In the genomic region with DNA sequence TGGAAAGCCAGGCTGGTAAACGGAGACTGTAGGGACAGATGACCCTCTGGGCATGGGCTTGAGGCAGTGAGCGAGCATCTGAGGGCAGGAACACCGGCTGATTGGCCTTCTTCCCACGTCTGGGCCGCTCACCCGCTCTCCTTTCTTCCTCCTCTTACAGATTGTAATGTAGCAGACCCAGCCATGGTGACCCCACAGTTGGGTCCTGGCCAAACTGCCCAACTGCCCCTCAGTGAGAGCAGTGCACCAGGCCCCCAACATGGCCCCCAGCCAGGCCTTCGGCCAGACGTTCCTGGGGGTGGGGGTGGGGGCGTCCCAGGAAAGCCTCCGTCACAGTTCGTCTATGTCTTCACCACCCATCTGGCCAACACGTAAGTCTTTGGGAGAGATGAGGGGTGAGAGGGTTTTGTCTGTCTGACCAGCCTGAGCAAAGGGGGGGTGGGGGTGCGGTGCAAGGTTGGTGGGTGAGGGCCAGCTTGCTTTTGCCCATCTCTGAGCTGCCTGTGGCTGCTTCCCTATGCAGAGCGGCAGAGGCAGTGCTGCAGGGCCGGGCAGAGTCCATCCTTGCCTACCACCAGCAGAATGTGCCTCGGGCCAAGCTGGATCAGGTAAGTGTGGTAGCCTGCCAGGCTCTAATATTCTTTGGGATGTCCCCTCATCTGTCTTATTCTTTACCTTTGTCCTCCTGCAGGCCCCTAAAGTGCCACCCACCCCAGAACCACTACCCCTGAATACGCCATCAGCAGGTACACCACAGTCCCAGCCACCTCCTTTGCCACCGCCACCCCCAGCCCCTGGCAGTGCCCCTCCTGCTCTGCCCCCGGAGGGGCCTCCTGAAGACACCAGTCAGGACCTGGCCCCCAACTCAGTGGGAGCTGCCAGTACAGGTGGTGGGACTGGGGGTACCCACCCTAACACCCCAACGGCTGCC, we compare ENCODE assay signal across 12 mouse cellular contexts. TPM values are rescaled to one million over a fixed set of nuclear protein-coding genes. Genes with fewer than 3 reads are reported as not detected.
DNase-seq lines count a peak whose midpoint lies in the region.
"Had no signal": no experiment of that assay in that cellular context is flagged by ENCODE, and none has a peak within 500 bp of the region (broad histone marks: within the 10 kb centered on the region; RNA-seq: fewer than 3 reads in every experiment).

No protein-coding gene starts in this region.

- H3K27me3 ChIP-seq in heart, embryonic 10.5 days (ENCODE audit: insufficient read depth, poor library complexity, severe bottlenecking): peaks cover 6% of the 10 kb centered on the region; the same call in 1 of the 2 replicates

- intact Hi-C loops in heart, postnatal 25 days (cut with DNase I): loop anchor here (5.0 kb wide), 1 partner anchor 147 kb away; no protein-coding TSS in a partner anchor
- intact Hi-C loops in left cerebral cortex, postnatal 14 days (cut with DNase I): no loop called here

- no peaks in the 10 kb centered on the region for H3K9me3 ChIP-seq in heart, embryonic 10.5 days
- H3K9me3 ChIP-seq: G1E; neural tube, embryonic 15.5 days had no signal

- peaks cover 48% of the 10 kb centered on the region for H3K4me1 ChIP-seq in heart, embryonic 10.5 days

- H3K36me3 ChIP-seq in heart, embryonic 10.5 days: peaks cover 68% of the 10 kb centered on the region
- H3K36me3 ChIP-seq: G1E had no signal

- 81% methylated on average over 20 of the region's 20 CpGs for WGBS in heart, embryonic 10.5 days

- 0 out of 2 replicates have a peak overlapping the region, but pooled peaks have one; percentile 36 for H3K27ac ChIP-seq in heart, embryonic 10.5 days
- H3K27ac ChIP-seq: neural tube, embryonic 15.5 days had no signal

- DNase-seq in heart, embryonic 10.5 days (ENCODE audit: low spot score): no peak
- no peak for DNase-seq in heart, postnatal 25 days (ENCODE audit: low spot score)
- peak; percentile 6 to 47 for DNase-seq in lung, postnatal 4 days
- DNase-seq in lung, postnatal 10 days: no peak
- peak; percentile 26 to 61 for DNase-seq in cerebellum, postnatal 25 days
- peak; percentile 51 for DNase-seq in kidney, postnatal 14 days
- no peak for DNase-seq in left cerebral cortex, postnatal 14 days (ENCODE audit: low spot score in 2 of 2)
- DNase-seq: liver had no signal

- no peak overlapping the region; the same call in 1 of the 2 replicates for H3K4me3 ChIP-seq in heart, embryonic 10.5 days
- H3K4me3 ChIP-seq: neural tube, embryonic 15.5 days had no signal

RNA-seq across cellular contexts. Expression of a gene that starts 22.5 kb away (rescaled TPM):
- polyA plus RNA-seq in heart, embryonic 10.5 days (2016; fragmentation: Nextera tagmentation; extraction: Ambion mirVana): 7.6 and 9.6 TPM in 2 replicates
- 10 to 100 TPM; 44.9 to 57.6 TPM for total RNA-seq in heart, postnatal 25 days (2021)
- 10 to 100 TPM; 76.2 to 84.8 TPM for total RNA-seq in left cerebral cortex, postnatal 14 days (2021)

RNA-seq across cellular contexts. Expression of a gene that starts 50.4 kb away (rescaled TPM):
- 0.26 TPM in 1 of 2 replicates, not detected in the other for polyA plus RNA-seq in heart, embryonic 10.5 days (2016; fragmentation: Nextera tagmentation; extraction: Ambion mirVana)
- total RNA-seq in heart, postnatal 25 days (2021): not detected
- total RNA-seq in left cerebral cortex, postnatal 14 days (2021): not detected
- total RNA-seq: adrenal gland, adult 18-20 months; G1E had no signal
- polyA plus RNA-seq: G1E; heart, embryonic 14.5 days; neural tube, embryonic 15.5 days had no signal

RNA-seq across cellular contexts. Expression of a gene that starts 56.5 kb away (rescaled TPM):
- polyA plus RNA-seq in heart, embryonic 10.5 days (2016; fragmentation: Nextera tagmentation; extraction: Ambion mirVana): not detected in 2 replicates
- total RNA-seq in heart, postnatal 25 days (2021): under 1 TPM; 0.10 to 0.31 TPM
- total RNA-seq in left cerebral cortex, postnatal 14 days (2021): not detected
- polyA plus RNA-seq: G1E; heart, embryonic 14.5 days; neural tube, embryonic 15.5 days had no signal

Comparison
In these comparisons a context has a peak if more than half of its experiments do, and no peak if none do; other contexts are left out.
1. DNase-seq: peak in lung, postnatal 4 days (2 of 2), cerebellum, postnatal 25 days (2 of 2) and kidney, postnatal 14 days (single experiment); none in heart, embryonic 10.5 days (single experiment), heart, postnatal 25 days (single experiment), lung, postnatal 10 days (single experiment) and left cerebral cortex, postnatal 14 days (0 of 2).